Mouse (Mus musculus): ENCODE measurements around the gene Rag2. TPM values are rescaled to one million over a fixed set of nuclear protein-coding genes. Genes with fewer than 3 reads are reported as not detected.

Rag2 gene
- polyA plus RNA-seq, 1 experiment from 2014 or later: not detected

DNA sequence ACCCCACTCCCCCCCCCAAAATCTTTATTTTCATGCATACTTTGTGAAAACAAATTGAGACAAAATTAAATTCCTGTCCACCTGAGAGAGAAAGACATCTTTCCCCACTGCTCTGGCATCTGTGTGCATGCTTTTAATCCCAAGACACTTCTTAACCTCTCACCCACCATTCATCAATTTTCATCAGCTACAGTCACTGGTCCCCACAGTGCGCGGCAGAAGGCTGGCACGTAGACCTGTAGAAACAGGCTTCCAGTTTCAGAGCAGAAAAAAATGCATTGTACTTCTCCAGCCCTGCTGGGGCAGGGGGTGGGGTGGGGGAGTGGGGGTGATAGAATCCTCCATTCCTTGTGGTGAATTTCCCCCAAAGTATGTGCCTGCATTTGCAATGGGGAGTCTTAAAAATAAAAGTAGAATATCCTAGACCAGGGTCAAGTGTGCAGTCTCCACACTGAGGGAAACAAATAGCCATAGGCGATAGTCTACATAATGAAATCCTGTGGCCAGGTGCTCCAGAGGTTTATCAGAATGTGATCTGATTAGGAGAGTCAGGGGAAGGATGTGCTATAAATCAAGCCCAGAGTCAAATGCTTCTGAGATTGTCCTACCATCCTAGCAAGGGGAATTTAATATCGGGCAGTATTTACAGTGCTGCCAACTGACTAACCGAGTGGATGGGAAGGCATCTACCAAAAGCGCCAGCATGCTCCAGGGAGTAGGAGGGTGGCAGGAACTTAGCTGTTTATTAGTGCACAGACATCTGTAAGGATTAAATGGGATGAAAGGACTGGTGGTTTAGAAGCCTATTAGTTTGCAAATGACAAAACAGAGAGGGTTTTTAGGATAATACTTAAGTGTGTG, 14.7 kb downstream of the Rag2 start:
- Histone ChIP-seq H3K4me1 (peaks cover 9% of the 10 kb centered on the region; the same call in 1 of the 2 replicates), H3K9me3 (no peaks in the 10 kb centered on the region), H3K27me3 (replicated peaks; ENCODE audit: low read depth, poor library complexity, severe bottlenecking) (no peaks in the 10 kb centered on the region; the same call in 1 of the 2 replicates), H3K27ac (replicated peaks) (no peak overlapping the region), H3K36me3 (replicated peaks) (no peaks in the 10 kb centered on the region), H3K4me3 (no peak overlapping the region)
- WGBS: 75% methylated on average over 7 of the region's 7 CpGs
- no peak for DNase-seq (ENCODE audit: low spot score)

DNA sequence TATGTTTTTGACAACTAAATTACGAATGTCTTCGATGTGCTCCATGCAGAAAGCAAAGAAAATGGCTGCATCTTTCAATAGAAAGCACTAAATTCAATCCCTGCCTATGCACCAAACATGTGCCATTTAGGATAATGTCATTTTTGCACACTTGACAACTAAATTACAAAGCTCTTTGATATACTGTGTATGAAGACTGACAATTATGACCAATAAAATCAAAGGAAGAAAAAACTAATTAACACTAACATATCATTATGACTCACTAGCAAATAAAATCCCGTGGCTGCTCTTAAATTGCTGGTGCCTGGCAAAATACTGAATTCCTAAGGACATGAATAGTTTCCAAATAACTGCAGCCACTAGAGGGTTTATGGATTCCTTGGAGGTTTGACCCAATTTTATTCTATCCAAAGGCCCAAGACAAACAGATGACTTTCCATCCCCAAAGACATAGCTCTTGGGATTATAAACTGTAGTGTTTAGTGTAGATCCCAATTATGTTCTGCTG, 15.4 kb downstream of the Rag2 start:
- no peaks in the 10 kb centered on the region; the same call in 1 of the 2 replicates for H3K27me3 ChIP-seq (replicated peaks; ENCODE audit: low read depth, poor library complexity, severe bottlenecking)
- H3K4me3 ChIP-seq: no peak overlapping the region
- H3K4me1 ChIP-seq: peaks cover 9% of the 10 kb centered on the region; the same call in 1 of the 2 replicates
- H3K36me3 ChIP-seq (replicated peaks): no peaks in the 10 kb centered on the region
- no peak overlapping the region for H3K27ac ChIP-seq (replicated peaks)
- no peak for DNase-seq (ENCODE audit: low spot score)
- WGBS: 85% methylated on average over 3 of the region's 3 CpGs
- H3K9me3 ChIP-seq: no peaks in the 10 kb centered on the region

DNA sequence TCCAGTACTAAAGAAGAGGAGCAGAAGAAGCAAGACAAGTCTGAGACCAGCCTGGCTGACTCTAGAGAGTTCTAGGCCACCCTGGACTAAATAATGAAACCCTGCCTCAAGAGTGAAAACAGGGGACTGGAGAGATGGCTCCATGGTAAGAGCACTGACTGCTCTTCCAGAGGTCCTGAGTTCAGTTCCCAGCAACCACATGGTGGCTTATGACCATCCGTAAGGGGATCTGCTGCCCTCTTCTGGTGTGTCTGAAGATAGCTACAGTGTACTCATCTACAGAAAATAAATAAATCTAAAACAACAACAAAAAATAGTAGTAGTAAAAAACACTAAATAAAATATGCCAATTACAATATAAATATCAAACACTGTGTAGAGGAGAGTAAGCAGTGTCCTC, 21.3 kb downstream of the Rag2 start:
- H3K27me3 ChIP-seq (replicated peaks; ENCODE audit: low read depth, poor library complexity, severe bottlenecking): no peaks in the 10 kb centered on the region
- peaks cover 16% of the 10 kb centered on the region for H3K4me1 ChIP-seq
- no peak overlapping the region for H3K4me3 ChIP-seq
- DNase-seq (ENCODE audit: low spot score): no peak
- H3K9me3 ChIP-seq: no peaks in the 10 kb centered on the region
- 86% methylated on average over 1 of the region's 1 CpGs for WGBS
- H3K36me3 ChIP-seq (replicated peaks): no peaks in the 10 kb centered on the region
- no peak overlapping the region for H3K27ac ChIP-seq (replicated peaks)

DNA sequence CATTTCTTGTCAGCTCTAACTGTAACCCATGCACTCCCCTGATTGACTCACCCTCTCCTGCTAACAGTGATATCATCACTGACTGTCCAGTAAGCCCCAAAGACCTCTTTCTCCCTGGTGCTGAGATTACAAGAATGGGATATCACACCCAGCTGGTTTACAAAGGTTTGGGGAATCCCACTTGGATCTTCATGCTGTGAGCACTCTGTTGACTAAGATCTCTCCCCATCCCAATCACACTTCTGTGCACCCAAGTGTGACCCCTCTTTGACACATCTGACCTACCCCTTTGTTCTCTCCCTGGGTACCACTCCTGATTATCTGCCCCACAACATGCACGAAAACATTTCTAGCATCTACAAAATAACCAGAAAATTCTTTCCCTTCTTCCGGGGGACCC, 23.8 kb downstream of the Rag2 start:
- peaks cover 24% of the 10 kb centered on the region for H3K4me1 ChIP-seq
- H3K4me3 ChIP-seq: no peak overlapping the region
- H3K27ac ChIP-seq (replicated peaks): no peak overlapping the region
- H3K27me3 ChIP-seq (replicated peaks; ENCODE audit: low read depth, poor library complexity, severe bottlenecking): peaks cover 7% of the 10 kb centered on the region; the same call in 1 of the 2 replicates
- no peak for DNase-seq (ENCODE audit: low spot score)
- H3K36me3 ChIP-seq (replicated peaks): no peaks in the 10 kb centered on the region
- no peaks in the 10 kb centered on the region for H3K9me3 ChIP-seq
- 63% methylated on average over 2 of the region's 2 CpGs for WGBS

DNA sequence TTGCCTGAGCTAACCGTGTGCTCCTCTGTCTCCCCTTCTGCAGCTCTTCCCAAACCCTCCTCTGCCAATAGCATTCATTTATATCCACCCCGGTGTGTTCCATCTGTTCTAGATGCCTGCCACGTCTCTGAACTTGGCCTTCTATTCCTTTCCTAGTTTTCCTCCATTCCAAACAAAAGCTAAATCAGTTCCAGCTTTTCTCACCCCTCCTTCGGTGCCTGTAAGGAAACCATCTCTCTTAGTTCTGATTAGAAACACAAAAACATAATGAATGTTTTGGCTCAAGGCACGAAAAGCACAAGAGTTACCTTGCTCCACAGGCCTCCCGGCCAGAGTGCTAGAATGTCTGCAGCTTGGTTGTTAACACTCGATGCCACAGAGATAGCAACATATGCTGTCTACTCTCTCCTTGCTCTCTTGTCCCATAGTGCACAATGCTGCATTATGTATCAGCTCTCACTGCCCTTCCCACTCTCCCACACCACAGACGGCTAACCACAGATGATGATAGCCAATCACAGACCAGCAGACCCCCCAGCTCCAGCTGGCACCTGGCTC, 24.7 kb downstream of the Rag2 start, which contains the start of the genes Rag1 and B230118H07Rik:
Rag1 (minus strand) TSS at position 388 of the 558 bp plus-strand sequence.
B230118H07Rik (minus strand) TSS at position 419 of the 558 bp plus-strand sequence.
- peak; percentile 11 for DNase-seq (ENCODE audit: low spot score)
- 39% methylated on average over 8 of the region's 8 CpGs for WGBS
- peaks cover 7% of the 10 kb centered on the region; the same call in 1 of the 2 replicates for H3K27me3 ChIP-seq (replicated peaks; ENCODE audit: low read depth, poor library complexity, severe bottlenecking)
- peaks cover 24% of the 10 kb centered on the region for H3K4me1 ChIP-seq
- H3K4me3 ChIP-seq: no peak within 1 kb of the TSS
- no peaks in the 10 kb centered on the region for H3K9me3 ChIP-seq
- H3K27ac ChIP-seq (replicated peaks): no peak within 1 kb of the TSS
- no peaks in the 10 kb centered on the region for H3K36me3 ChIP-seq (replicated peaks)

DNA sequence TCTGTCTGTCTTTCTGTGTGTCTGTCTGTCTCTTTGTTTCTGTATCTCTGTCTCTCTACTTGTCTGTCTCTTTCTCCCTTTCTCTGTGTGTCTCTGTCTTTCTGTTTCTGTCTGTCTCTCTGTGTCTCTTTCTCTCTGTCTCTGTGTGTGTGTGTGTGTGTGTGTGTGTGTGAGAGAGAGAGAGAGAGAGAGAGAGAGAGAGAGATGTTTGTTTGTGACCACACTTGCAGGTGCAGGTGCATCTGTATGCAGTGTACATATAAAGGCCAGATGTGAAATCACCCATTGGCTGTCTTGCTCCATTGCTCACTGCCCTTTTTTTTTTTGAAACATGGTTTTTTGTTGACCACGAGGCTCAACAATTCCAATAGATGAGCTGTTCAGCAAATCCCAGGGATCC, 25.9 kb downstream of the Rag2 start:
- H3K9me3 ChIP-seq: no peaks in the 10 kb centered on the region
- no peaks in the 10 kb centered on the region for H3K36me3 ChIP-seq (replicated peaks)
- 88% methylated on average over 1 of the region's 1 CpGs for WGBS
- H3K27me3 ChIP-seq (replicated peaks; ENCODE audit: low read depth, poor library complexity, severe bottlenecking): peaks cover 7% of the 10 kb centered on the region; the same call in 1 of the 2 replicates
- DNase-seq (ENCODE audit: low spot score): no peak
- H3K4me1 ChIP-seq: peaks cover 24% of the 10 kb centered on the region
- H3K4me3 ChIP-seq: no peak overlapping the region
- H3K27ac ChIP-seq (replicated peaks): no peak overlapping the region

DNA sequence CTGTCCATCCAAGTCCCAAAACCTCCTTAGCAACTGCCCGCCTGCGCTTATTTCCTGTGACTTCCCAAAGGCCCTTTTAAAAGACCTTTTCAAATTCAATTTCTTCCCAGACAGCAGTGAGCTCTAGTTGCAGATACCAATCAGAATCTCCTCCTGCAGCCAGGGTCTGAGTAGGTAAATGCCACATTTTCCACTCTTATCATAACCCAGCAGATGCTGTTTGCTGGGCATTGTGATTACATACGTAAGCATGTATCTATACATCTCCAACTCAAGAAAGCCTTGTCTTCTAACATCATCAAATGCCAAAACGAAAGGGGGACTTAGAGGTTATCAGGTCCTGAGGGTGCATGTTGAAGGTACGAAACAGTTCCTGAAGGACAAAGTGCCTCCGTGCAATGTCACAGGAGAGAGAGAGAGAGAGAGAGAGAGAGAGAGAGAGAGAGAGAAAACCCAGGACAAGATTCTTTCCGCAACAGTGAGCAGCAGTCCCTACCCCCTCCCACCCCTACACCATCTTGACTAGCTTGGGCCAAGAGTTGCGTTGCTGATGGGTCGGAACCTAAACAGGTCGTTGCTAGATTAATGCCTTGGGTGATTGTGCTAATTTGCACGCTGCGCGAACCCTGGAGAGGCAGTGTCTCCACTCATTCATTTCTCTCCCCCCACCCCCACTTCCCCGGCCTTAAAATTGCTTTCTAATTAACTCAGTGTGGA, 27.8 kb downstream of the Rag2 start:
- Histone ChIP-seq H3K27ac (replicated peaks) (no peak overlapping the region), H3K27me3 (replicated peaks; ENCODE audit: low read depth, poor library complexity, severe bottlenecking) (peaks cover 7% of the 10 kb centered on the region; the same call in 1 of the 2 replicates), H3K4me3 (peak overlapping the region; percentile 42; the same call in 1 of the 2 replicates), H3K36me3 (replicated peaks) (no peaks in the 10 kb centered on the region), H3K9me3 (no peaks in the 10 kb centered on the region), H3K4me1 (peaks cover 24% of the 10 kb centered on the region)
- 44% methylated on average over 14 of the region's 14 CpGs for WGBS
- DNase-seq (ENCODE audit: low spot score): no peak

DNA sequence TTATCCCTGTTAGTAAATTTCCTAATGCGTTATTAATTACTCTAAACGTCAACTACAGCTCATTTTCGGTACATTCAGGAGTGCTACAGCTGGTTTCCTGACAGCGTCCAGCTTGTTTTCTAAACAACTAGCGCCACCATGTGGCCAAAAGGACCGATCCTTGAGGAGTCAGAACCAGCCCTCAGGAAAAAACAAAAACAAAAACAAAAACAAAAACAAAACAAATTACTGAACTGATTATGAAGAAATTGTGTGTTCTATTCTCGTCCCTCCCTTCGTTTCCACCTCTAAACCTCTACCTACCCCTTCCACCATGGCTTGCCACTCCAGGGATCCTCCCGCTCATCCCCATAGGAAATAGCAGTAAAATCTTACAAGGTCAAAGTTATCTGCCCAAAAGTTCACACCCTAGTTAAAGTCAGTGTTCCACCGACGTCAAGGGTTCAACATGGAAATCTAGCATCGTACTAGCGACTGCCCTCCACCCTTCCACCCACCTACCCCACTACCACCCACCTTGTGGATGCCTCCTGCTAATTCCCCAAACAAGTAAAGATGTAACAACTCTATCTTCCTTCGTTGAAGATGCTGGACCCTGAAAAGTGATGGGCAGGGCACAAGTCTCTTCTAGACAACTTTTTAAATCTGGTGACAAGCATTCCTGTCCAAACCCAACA, 28.5 kb downstream of the Rag2 start:
- peaks cover 23% of the 10 kb centered on the region for H3K4me1 ChIP-seq
- H3K9me3 ChIP-seq: no peaks in the 10 kb centered on the region
- DNase-seq (ENCODE audit: low spot score): peak; percentile 66
- peaks cover 7% of the 10 kb centered on the region; the same call in 1 of the 2 replicates for H3K27me3 ChIP-seq (replicated peaks; ENCODE audit: low read depth, poor library complexity, severe bottlenecking)
- no peak overlapping the region for H3K27ac ChIP-seq (replicated peaks)
- WGBS: 18% methylated on average over 14 of the region's 14 CpGs
- no peaks in the 10 kb centered on the region for H3K36me3 ChIP-seq (replicated peaks)
- H3K4me3 ChIP-seq: peak overlapping the region; percentile 42; the same call in 1 of the 2 replicates

DNA sequence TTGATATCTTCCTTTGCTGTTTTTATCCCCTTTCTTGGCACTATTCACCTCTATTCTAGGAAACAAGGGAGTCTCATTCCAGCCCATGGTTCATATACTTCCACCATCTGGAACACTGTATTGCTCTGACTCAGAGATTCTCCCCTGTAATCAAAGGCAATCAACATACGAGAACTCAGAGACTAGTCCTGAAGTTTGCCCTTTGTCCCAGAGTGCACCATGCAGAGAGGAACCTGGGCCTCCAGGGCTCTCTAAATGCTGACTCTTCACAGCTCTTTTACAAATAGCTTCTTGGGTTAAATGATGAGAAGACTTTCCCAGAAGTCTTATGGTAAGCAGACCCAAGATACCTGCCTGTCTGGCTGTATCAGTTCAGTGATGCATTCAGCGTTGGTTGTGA, 36.0 kb downstream of the Rag2 start:
- H3K36me3 ChIP-seq (replicated peaks): no peaks in the 10 kb centered on the region
- 0 out of 2 replicates have a peak, but pooled peaks cover 2% of the 10 kb centered on the region for H3K4me1 ChIP-seq
- H3K27ac ChIP-seq (replicated peaks): no peak overlapping the region
- no peaks in the 10 kb centered on the region for H3K9me3 ChIP-seq
- 76% methylated on average over 2 of the region's 2 CpGs for WGBS
- no peaks in the 10 kb centered on the region for H3K27me3 ChIP-seq (replicated peaks; ENCODE audit: low read depth, poor library complexity, severe bottlenecking)
- H3K4me3 ChIP-seq: no peak overlapping the region
- DNase-seq (ENCODE audit: low spot score): no peak

DNA sequence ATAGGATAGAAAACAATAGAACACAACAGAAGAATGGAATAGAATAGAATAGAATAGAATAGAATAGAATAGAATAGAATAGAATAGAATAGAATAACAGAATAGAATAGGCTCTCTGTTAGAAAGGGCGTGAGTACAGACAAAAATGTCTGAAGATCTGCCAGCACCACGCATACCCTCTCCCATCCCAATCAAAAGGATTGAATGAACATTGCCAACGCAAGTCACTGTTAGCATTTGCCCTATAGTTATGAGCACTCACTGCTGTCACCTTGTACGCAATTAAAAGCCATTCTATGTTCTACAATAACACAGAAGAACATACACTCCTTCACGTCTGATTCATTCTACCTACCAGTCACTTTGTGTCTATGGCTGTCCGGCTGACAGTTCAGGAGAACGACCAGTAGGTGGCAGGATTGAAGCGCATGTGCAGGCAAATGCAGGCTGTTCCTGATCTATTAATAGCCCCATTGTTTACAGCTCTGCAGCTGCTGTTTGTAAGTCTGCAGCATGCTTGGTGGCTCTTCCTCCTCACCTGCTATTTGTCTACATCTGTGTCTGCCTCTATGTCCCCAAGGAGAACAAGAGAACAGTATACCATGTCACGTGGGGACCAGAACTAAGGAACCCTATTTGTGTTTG, 40.7 kb downstream of the Rag2 start:
- Histone ChIP-seq H3K36me3 (replicated peaks) (no peaks in the 10 kb centered on the region), H3K9me3 (no peaks in the 10 kb centered on the region), H3K4me3 (no peak overlapping the region), H3K27me3 (replicated peaks; ENCODE audit: low read depth, poor library complexity, severe bottlenecking) (no peaks in the 10 kb centered on the region), H3K27ac (replicated peaks) (peak overlapping the region; percentile 69; the same call in 1 of the 2 replicates), H3K4me1 (0 out of 2 replicates have a peak, but pooled peaks cover 3% of the 10 kb centered on the region)
- DNase-seq (ENCODE audit: low spot score): peak; percentile 80
- WGBS: 24% methylated on average over 9 of the region's 9 CpGs

DNA sequence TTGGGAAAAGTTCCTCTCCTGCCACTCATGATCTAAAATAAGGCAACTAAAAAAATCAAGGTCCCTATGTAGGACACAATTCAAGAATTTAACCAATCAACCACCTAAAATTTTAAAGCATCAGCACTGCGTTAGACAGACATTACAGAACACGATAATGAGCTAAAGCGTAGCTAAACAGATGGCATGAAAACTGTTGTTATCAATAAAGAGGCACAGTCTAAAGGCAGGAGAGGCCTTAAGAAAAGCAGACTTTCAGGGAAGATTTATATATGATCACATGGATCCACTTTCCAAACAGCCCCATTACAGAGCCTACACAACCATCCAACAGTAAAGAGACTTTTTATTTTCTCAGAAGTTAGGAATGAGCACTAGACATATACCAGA, 41.2 kb downstream of the Rag2 start:
- 0 out of 2 replicates have a peak, but pooled peaks cover 3% of the 10 kb centered on the region for H3K4me1 ChIP-seq
- H3K4me3 ChIP-seq: no peak overlapping the region
- H3K36me3 ChIP-seq (replicated peaks): no peaks in the 10 kb centered on the region
- peak overlapping the region; percentile 69; the same call in 1 of the 2 replicates for H3K27ac ChIP-seq (replicated peaks)
- no peaks in the 10 kb centered on the region for H3K9me3 ChIP-seq
- WGBS: 86% methylated on average over 3 of the region's 3 CpGs
- DNase-seq (ENCODE audit: low spot score): no peak
- no peaks in the 10 kb centered on the region for H3K27me3 ChIP-seq (replicated peaks; ENCODE audit: low read depth, poor library complexity, severe bottlenecking)
